Mouse (Mus musculus): ENCODE measurements around the gene Pafah1b3. TPM values are rescaled to one million over a fixed set of nuclear protein-coding genes. Genes with fewer than 3 reads are reported as not detected.

Gene Pafah1b3
- polyA plus RNA-seq, 1 experiment from 2014 or later: 142 TPM

- DNase-seq (ENCODE audit: low spot score): peak; percentile 66
Observed at GRCm38 (mm10) chr7:25305956-25306613, 8.3 kb upstream of the Pafah1b3 start, which contains the start of gene Tmem145. Tmem145 (plus strand) TSS chr7:25306106.

GRCm38 (mm10) chr7:25305481-25305880 lies 7.7 kb upstream of the Pafah1b3 start:
- DNase-seq (ENCODE audit: low spot score): no peak

GRCm38 (mm10) chr7:25303685-25304006 lies 5.9 kb upstream of the Pafah1b3 start:
- no peak for DNase-seq (ENCODE audit: low spot score)

DNA sequence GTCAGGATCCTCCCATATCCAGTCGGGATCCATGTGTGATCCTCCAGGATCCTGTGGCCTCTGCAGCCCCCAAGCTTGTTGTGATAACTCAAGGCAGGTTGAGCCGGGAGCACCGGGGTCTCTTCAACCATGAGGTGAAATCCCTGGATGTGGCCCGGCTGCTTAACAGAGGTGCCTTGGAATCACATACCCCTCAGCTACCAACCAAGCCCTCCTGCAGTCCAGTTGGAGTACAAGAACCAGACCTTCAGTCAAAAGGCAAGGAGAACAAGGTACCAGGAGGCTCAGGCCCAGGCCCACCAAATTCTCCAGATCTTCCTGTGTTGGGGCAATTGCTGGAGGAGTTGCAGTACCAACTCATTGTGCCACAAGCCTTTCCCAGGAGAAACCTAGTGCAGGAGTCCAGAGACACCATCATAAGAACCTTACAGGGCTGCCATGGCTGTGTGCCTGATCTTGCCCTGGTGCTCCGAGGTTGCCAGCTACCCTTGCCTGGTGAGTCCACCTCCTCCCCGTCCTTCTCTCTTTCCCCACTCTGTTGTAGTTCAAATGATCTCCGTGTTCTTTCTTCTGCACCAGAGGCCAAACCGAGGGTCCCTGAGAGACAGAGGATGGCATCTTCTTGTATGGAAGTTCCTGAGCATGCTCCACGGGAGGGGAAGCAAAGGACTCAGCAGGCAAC lies 5.4 kb upstream of the Pafah1b3 start:
- DNase-seq (ENCODE audit: low spot score): no peak

DNA sequence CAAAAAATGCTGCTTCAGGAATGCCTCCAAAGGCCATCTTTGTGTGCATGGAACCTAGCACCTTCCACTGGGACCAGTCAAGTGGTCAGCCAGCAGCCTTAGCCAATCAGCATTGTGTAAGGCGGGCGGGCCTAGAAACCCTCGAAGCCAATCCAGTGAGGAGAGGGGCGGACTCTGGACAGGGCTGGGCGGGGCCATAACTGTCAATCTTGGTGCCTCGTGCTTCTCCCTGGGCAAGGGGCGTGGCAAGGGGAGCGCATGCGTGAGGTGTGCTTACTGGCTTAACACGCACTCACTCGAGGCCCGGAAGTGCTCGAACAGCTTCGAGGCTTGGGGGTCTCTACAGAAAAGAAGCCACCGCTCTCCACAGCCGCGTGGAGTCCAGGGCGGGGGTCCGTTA lies 3.3 kb upstream of the Pafah1b3 start, which contains the start of gene Prr19:
TSS of gene Prr19 (plus strand) at position 349 of the 400 bp plus-strand sequence.
- DNase-seq (ENCODE audit: low spot score): no peak

DNA sequence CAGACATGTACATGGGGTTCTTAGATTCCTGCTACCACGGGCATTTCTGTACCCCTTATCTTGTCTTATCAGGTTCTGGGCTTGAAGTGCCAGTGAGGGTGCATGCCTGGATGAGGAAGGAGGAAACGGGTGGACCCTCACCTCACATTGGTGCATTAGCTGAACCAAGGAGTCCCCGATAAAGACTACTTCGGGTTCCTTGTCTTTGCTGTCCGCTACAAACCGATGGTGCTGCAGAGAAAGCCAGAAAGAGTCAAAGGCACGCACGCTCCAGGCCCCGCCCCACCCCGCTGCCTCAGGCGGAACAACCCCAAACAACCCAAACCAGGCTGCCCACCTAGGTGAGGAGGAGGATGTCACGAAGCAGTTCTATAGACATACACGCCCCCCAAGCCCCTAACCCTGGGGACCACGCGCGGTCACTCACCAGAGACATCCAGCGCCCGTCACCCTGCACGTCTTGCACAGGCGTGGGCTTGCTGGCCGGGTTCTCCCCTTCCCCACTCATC lies 787 bp downstream of the Pafah1b3 start:
- DNase-seq (ENCODE audit: low spot score): peak; percentile 67

DNA sequence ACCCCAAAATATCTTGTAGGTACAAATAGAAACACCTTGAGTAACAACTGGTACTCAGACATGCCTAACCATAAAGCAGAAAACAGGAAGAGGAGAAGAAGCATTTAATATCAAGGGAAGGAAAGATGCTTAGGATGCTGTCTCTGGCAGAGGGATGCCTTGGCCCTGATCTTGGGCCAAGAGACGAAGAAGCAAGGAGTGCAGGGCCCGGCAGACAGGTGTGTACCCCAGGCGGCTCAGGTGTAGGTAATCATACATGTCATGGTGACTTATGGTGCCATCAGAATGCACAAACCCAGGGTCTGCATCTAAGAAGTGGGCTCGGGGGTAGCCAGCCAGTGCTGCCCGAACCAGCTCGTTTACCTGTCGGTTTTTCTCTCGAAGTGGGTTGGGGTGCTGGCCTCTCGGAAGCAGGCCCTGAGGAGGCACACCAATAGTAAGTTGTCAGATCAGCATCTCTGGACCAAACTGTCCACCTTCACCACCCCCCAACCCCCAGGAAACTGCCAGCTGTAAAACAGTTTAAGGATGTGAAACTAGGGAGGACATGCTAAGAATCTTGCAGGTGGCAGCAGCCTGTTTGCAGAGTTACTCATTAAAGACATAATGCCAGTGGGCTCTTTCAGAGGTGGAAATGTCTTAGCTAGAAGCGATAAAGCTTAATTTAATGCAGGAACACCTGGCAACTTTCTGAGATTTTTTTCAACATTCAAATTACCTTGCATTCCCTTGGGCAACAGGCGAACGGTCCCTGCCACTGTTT lies 2.6 kb downstream of the Pafah1b3 start:
- DNase-seq (ENCODE audit: low spot score): no peak

- DNase-seq (ENCODE audit: low spot score): no peak
Observed at GRCm38 (mm10) chr7:25294495-25294894, 3.3 kb downstream of the Pafah1b3 start.

- DNase-seq (ENCODE audit: low spot score): no peak
Observed at GRCm38 (mm10) chr7:25293191-25293739, 4.5 kb downstream of the Pafah1b3 start.

DNA sequence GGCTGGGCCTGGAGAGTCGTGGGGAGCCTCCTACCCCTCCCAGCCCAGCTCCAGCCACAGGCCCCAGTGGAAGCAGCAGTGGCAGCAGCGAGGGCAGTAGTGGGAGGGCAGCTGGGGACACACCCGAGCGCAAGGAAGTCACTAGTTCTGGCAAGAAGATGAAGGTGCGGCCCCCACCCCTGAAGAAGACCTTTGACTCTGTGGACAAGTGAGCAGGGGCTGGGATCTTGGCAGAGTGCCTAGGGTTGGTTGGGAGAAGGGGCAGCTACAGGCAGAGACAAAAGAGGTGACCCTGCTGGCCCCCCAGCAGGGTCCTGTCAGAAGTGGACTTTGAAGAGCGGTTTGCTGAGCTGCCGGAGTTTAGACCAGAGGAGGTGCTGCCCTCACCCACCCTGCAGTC lies 5.7 kb downstream of the Pafah1b3 start:
- DNase-seq (ENCODE audit: low spot score): no peak

DNA sequence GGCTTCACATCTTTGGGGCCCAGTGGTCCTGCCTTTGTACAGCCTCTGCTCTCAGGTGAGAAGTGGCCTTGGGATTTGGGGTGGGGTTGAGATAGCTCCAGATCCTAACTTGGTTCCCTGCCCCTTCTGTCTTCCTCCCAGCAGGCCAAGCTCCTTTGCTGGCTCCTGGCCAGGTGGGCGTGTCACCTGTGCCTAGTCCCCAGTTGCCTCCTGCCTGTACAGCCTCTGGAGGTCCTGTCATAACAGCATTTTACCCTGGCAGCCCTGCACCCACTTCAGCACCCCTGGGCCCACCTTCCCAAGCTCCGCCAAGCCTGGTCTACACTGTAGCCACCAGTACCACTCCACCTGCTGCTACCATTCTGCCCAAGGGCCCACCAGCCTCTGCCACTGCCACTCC lies 6.9 kb downstream of the Pafah1b3 start:
- no peak for DNase-seq (ENCODE audit: low spot score)

GRCm38 (mm10) chr7:25290463-25290862 lies 7.3 kb downstream of the Pafah1b3 start:
- DNase-seq (ENCODE audit: low spot score): no peak

- no peak for DNase-seq (ENCODE audit: low spot score)
Observed at GRCm38 (mm10) chr7:25289925-25290324, 7.9 kb downstream of the Pafah1b3 start.

DNA sequence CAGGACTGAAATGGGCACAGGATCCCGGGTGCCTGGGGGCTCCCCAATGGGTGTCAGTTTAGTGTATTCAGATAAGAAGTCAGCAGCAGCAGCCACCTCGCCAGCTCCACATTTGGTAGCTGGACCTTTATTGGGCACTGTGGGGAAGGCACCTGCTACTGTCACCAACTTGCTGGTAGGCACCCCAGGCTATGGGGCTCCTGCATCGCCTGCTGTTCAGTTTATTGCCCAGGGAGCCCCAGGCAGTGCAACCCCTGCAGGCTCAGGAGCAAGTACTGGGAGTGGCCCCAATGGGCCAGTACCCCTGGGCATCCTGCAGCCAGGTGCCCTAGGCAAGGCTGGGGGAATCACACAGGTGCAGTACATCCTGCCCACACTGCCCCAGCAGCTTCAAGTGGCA lies 9.1 kb downstream of the Pafah1b3 start:
- DNase-seq (ENCODE audit: low spot score): no peak

DNA sequence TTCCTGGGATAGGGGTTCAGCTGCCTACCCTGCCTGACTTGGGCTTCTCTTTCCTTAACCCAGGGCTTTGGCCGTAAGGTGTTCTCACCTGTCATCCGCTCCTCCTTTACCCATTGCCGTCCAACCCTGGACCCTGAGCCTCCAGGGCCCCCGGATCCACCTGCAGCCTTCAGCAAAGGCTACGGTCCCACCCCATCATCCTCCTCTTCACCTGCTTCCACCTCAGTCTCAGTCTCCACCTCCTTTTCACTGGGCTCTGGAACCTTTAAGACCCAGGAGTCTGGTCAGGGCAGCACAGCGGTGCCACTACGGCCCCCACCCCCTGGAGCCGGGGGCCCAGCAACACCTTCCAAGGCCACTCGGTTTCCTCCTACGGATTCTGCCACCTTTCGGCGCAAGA lies 9.8 kb downstream of the Pafah1b3 start:
- no peak for DNase-seq (ENCODE audit: low spot score)

DNA sequence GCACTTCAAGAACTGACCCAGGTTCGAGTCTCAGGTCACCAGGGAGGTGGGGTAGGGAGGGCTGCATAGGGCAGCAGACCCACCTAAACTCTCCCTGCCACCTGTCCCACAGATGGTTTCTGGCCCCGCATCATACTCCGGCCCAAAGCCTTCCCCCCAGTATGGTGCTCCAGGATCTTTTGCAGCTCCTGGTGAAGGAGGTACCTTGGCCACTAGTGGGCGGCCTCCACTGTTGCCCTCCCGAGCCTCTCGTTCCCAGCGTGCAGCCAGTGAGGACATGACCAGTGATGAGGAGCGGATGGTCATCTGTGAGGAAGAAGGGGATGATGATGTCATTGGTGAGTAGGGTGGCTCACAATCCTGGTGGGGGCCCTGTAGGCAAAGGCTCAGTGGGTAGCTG lies 10.8 kb downstream of the Pafah1b3 start:
- DNase-seq (ENCODE audit: low spot score): no peak

DNA sequence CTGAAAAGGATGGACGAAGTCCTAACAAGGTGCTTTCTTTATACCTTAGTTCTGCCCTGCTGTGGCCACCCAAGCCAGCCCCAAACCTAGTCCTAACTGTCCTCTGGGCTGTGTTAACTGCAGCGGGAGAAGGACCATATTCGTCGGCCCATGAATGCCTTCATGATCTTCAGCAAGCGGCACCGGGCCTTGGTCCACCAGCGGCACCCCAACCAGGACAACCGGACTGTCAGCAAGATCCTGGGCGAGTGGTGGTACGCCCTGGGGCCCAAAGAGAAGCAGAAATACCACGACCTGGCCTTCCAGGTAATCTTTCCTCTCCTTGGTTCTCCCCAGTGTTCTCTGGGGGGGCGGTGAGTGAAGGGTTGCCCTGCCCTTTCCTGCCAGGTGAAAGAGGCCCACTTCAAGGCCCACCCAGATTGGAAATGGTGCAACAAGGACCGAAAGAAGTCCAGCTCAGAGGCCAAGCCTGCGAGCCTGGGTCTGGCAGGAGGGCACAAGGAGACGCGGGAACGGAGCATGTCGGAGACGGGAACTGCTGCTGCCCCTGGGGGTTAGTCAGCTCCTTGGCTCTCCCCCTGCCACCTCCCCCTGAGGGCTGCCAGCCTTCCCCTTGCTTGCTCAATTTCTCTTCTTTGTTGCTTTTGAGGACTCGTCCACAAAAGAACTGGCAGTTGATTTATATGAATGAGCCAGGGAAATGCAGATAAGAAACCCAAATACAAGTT lies 12.1 kb downstream of the Pafah1b3 start:
- DNase-seq (ENCODE audit: low spot score): no peak

GRCm38 (mm10) chr7:25284766-25285165 lies 13.0 kb downstream of the Pafah1b3 start:
- no peak for DNase-seq (ENCODE audit: low spot score)

- no peak for DNase-seq (ENCODE audit: low spot score)
Observed at GRCm38 (mm10) chr7:25284171-25284570, 13.6 kb downstream of the Pafah1b3 start.

- no peak for DNase-seq (ENCODE audit: low spot score)
Observed at GRCm38 (mm10) chr7:25283637-25284036, 14.1 kb downstream of the Pafah1b3 start.

GRCm38 (mm10) chr7:25282731-25283211 lies 15.0 kb downstream of the Pafah1b3 start:
- peak; percentile 54 for DNase-seq (ENCODE audit: low spot score)
